Mouse (Mus musculus): ENCODE measurements at regions not wholly inside any gene's neighbourhood (a gene's known extent, or its start where the extent isn't known, plus 50 kb on each side); places are given as distances from the start of the nearest gene placed in this dataset.

GRCm38 (mm10) chr6:140191341-140191740, 150.1 kb upstream of the Plcz1 start:
- no peak for DNase-seq
- intact Hi-C loops (cut with DNase I; ENCODE audit: low total_unique reads): no loop called here

DNA sequence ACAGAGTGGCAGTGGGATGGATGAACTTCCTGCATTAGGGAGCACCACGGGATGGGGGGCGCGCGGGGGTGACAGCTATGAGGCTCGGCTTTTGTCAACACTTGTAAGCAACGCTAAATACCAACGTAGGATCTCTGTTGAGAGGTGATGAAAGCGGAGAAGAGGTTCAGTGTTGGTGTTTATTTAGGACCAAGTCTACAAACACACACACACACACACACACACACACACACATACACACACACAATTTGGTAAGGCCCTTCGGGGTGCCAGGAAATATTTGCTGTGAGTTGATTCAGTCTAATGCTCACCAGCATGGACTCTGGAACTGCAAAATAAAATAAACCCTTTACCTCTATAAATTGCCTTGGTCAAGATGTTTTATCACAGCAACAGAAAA, 148.3 kb upstream of the Plcz1 start:
- intact Hi-C loops (cut with DNase I; ENCODE audit: low total_unique reads): no loop called here
- no peak for DNase-seq

GRCm38 (mm10) chr6:140187733-140188132, 146.5 kb upstream of the Plcz1 start:
- intact Hi-C loops (cut with DNase I; ENCODE audit: low total_unique reads): no loop called here
- DNase-seq: no peak

GRCm38 (mm10) chr6:140187106-140187505, 145.8 kb upstream of the Plcz1 start:
- DNase-seq: no peak
- intact Hi-C loops (cut with DNase I; ENCODE audit: low total_unique reads): no loop called here

GRCm38 (mm10) chr6:140179999-140180398, 138.7 kb upstream of the Plcz1 start:
- no peak for DNase-seq
- intact Hi-C loops (cut with DNase I; ENCODE audit: low total_unique reads): no loop called here

DNA sequence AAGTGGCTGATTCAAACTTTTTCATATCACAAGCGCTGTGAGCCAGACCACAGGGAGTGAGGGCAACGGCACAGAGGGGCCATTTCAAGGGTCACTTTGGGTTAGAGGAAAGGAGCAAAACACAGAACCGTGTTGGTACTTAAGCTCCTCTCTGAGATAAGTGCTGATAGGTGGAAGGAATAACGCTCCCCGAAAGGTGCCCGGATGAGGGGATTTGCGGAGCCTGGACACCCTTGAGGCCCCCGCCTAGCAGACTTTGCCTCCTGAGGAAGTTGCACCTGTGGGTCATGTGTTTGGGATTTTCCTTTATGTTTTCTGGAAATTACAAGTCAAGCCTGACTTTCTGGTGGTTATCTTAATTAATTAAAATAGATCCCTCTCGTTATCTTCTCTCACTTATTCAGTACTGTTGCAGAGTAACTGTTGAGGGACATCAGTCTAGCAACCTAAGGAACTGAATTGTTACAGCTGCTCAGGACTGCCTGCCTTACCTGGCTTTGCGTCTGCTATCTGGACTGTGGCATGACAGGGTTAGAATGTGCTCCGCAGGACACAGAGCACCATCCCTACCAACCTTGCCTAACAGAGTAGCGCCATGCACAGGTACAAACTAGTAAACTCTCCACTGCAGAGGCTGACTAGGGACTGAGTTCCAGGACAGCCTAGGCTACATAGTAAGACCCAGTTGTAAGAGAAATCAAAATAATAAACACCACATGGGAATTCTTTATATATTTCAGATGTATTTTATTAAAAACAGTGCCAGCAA, 137.4 kb upstream of the Plcz1 start:
- DNase-seq: no peak
- intact Hi-C loops (cut with DNase I; ENCODE audit: low total_unique reads): no loop called here

DNA sequence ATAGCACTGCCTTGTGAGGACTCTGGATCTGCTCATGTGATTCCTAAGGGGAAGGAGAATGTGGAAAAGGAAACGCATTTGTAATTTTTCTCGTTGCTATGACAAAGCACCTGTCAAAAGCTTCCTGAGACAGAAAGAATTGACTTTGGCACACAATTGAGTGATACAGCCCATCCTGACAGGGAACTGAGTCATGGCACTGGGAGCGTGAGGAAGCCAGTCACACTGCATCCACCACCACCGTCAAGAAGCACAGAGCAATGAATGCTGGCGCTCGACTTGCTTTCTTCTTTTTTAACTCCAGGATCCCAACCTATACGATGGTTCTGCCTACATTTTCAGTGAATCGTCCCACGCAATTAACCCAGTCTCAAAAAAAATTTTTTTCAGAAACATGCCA, 131.5 kb upstream of the Plcz1 start:
- intact Hi-C loops (cut with DNase I; ENCODE audit: low total_unique reads): no loop called here
- no peak for DNase-seq

- DNase-seq: no peak
- intact Hi-C loops (cut with DNase I; ENCODE audit: low total_unique reads): no loop called here
These were observed 128.6 kb upstream of the Plcz1 start for GRCm38 (mm10) chr6:140169836-140170235.

DNA sequence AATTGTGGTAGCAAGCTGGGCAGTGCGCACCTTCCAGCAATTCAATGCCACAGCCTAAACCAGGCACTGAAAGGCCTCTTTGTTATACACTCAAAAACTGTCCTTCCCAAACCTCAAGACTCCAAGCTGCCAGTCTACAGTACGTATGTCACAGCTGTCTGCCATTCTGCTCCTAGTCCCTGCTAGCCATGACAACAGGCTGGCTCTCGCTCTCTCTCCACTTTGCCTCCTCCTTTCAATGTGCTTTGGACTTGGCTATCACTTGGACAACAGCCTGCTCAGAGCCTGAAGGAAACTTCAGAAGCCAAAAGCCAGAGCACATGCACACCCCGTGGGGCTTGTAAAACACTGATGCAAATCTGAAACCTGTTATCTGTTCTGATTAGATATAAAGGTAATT, 125.9 kb upstream of the Plcz1 start:
- no peak for DNase-seq
- intact Hi-C loops (cut with DNase I; ENCODE audit: low total_unique reads): no loop called here

DNA sequence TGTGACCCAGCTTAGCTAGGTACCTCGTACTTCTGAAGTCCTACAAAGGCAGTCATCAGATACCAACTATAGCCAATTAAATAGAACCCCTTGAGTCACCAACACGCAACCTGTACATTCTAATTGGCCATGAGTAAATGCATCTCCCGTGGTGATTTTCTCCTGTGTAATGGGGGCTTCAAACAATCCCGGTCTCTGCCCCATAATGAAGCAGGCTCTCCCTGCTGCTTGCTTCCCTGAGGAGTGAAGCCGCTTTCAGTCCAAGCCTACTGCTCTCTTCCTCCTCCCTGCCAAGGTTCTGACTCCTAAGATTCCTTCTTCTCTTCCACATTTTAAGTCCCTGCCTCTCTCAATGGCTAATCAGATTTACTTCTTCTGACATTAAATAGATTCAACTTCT, 121.5 kb upstream of the Plcz1 start:
- DNase-seq: no peak
- intact Hi-C loops (cut with DNase I; ENCODE audit: low total_unique reads): no loop called here

DNA sequence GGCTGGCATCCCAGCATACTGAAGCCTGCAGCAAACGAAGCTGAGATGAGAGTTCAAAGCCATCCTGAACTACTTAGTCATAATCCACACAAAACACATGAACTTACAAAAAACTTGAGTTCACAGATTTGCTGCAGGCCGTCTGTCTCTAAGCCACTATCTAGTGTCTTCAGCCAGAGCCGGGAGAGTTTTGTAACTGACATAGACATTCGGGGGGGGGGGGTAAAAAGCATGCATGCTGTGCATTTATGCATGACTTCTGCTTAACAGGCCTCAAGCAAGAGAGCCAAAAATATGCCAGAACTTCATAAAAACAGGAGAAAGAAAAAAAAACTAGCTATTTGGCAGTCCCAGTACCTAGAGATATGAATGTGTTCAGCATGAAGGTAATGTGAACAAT, 120.2 kb upstream of the Plcz1 start:
- intact Hi-C loops (cut with DNase I; ENCODE audit: low total_unique reads): no loop called here
- no peak for DNase-seq

DNA sequence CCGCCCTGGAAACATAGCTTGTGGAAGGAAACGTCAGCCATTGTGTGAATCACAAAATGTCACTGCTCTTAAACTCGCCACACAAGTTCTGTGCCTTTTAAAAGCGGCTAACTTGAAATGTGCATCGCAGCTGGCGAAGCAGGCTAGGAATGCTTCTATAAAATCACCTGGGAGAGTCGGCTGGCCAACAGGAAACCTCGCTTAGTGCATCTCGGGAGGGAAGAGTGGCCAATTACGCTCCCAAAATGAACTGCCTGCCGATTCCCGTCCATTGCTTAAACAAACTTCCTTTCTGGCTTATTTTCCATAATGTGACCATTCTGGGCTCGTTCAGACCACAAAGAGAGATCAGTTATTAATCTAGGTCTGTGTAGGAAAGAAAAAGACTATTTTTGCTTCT, 119.7 kb upstream of the Plcz1 start:
- intact Hi-C loops (cut with DNase I; ENCODE audit: low total_unique reads): no loop called here
- DNase-seq: no peak

DNA sequence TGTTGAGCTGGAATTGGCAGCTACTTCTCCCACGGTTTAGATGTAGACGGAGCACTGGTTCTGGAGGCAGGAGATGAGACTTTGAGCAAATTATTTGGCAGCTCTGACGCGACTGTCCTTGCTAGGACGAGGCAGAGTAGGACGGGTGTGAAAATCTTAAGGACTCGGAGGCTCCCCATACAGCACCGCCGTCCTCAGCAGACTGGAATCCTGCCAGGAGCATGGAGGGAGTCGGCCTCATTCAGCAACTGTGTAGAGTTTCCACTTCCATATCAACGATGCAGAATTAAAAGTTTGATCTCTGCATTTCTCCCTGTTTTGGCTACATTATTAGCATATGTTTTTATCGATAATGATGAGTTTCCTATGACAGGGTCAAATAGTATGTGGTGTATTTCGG, 117.7 kb upstream of the Plcz1 start:
- intact Hi-C loops (cut with DNase I; ENCODE audit: low total_unique reads): no loop called here
- DNase-seq: no peak

DNA sequence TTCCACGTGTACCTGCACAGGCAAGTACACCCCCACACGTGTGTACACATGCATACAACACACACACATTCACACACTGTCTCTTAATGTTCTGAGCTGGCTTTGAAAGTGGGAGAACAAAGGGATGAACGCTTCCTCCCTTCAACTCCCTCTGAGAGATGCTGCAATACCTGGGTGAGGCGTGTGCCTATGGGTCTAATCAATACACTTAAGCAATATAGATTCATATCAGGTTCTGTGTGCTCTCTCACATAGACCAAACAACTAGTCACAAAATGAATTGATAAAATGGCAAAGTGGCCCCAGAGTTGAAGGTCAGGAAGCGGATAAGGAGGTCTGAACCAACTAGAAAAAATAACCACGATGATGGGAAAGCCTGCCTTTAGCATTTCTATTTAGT, 116.1 kb upstream of the Plcz1 start:
- intact Hi-C loops (cut with DNase I; ENCODE audit: low total_unique reads): no loop called here
- no peak for DNase-seq

GRCm38 (mm10) chr6:140152418-140153176, 111.3 kb upstream of the Plcz1 start:
- intact Hi-C loops (cut with DNase I; ENCODE audit: low total_unique reads): no loop called here
- no peak for DNase-seq

GRCm38 (mm10) chr6:140148628-140149245, 107.5 kb upstream of the Plcz1 start:
- DNase-seq: no peak
- intact Hi-C loops (cut with DNase I; ENCODE audit: low total_unique reads): no loop called here

GRCm38 (mm10) chr6:140148138-140148537, 106.9 kb upstream of the Plcz1 start:
- intact Hi-C loops (cut with DNase I; ENCODE audit: low total_unique reads): no loop called here
- no peak for DNase-seq

- peak; percentile 49 for DNase-seq
- intact Hi-C loops (cut with DNase I; ENCODE audit: low total_unique reads): no loop called here
These were observed 106.5 kb upstream of the Plcz1 start for GRCm38 (mm10) chr6:140147711-140148110.

DNA sequence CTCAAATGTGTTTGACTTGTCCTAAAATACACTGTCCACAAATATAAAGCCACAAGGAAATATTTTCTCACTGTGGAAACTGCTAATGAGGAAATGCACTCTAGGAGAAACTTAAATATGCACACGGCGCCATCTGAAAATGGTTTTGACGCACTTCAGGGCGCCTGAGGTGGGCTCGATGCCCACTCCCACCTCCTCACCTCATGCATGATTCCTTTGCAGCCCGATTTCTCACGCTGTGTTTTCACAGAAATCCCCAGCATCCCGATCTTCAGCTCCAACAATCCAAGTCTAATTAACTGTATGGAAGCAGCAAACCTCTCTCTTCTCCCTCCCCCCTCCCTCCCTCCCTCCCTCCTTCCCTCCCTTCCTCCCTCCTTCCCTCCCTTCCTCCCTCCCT, 92.5 kb upstream of the Plcz1 start:
- intact Hi-C loops (cut with DNase I; ENCODE audit: low total_unique reads): no loop called here
- DNase-seq: no peak

GRCm38 (mm10) chr6:140126645-140127044, 85.4 kb upstream of the Plcz1 start:
- intact Hi-C loops (cut with DNase I; ENCODE audit: low total_unique reads): no loop called here
- DNase-seq: no peak

DNA sequence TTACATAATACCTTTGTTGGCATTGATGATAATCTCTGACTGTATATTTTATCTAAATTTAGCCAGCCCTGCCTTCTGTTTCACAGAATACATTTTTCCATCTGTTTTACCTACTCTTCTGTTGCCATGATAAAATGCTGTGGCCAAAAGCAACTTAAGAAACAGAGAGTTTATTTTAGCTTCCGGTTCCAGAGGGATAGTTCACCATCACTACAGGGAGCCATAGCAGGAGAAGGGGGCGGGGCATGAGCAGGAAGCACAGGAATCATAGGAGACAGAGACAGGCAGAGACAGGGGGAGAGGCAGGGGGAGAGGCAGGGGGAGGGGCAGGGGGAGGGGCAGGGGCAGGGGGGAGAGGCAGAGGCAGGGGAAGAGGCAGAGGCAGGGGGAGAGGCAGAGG, 72.8 kb upstream of the Plcz1 start:
- intact Hi-C loops (cut with DNase I; ENCODE audit: low total_unique reads): no loop called here
- DNase-seq: no peak
